Mouse (Mus musculus): ENCODE measurements at regions not wholly inside any gene's neighbourhood (a gene's known extent, or its start where the extent isn't known, plus 50 kb on each side); places are given as distances from the start of the nearest gene placed in this dataset.
"Not testable (repeated sequence)": the region's sequence is repeated elsewhere in the genome, so short reads cannot be mapped to it uniquely, and the experiment has no call there.

DNA sequence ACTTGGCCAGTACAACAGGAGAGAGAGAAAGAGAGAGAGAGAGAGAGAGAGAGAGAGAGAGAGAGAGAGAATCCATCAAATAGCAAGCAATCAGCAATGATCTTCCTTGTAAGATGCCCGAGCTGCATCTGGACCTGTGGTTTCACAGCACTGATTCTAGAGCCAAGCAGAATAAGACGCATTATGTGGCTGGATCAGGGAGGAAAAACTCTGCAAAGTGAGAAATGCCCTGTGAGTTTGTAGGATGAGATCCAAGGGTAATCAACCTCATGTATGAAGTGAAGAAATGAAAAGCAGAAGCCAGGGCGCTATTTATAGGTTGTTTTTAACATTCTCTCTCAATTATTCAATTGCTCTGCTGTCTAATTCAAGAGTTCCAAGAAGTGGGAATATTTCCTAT, 339.3 kb upstream of the Maf start:
- DNase-seq (ENCODE audit: low spot score in 2 of 2): no peak

DNA sequence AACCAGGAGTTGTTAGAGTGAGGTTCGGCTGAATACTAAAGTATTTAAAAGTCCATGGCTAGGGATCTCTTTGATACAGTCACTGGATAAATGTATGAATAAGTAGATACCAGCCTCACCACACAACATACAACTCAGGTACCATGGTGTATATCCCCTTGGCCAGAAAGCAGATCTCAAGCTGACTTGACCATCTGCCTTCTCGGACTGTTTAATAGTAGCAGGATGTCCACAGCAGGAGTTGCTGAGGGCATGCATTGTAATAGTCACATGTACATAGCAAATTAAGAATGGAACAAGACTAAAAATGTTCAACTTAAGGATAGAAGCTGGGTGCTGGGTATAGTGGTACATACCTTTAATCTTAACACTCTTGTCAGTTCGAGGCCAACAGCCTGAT, 337.9 kb upstream of the Maf start:
- DNase-seq (ENCODE audit: low spot score in 2 of 2): no peak

GRCm38 (mm10) chr8:116043381-116043780, 335.8 kb upstream of the Maf start:
- DNase-seq (ENCODE audit: low spot score in 2 of 2): no peak

DNA sequence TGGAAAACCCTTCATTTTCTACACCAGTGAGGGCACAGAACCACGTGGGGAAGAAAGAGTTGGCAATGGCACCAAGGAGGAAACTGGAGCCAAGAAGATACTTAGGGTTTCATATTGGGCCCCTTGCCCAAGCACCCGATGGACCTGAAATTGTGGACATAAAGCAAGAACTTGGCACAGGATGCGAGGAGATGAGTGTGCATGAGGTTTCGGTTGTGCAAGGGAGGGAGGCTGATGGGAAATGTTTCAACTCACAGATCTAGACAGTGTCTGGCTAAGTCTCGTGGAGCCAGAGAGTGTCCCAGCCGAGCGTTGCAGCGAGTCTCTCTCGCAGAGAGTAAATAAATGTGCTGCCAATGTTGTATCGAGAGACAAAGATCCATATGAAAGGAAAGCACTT, 323.4 kb upstream of the Maf start:
- no peak for DNase-seq (ENCODE audit: low spot score in 2 of 2)

GRCm38 (mm10) chr8:116025321-116025720, 317.7 kb upstream of the Maf start:
- DNase-seq (ENCODE audit: low spot score in 2 of 2): no peak

- no peak for DNase-seq (ENCODE audit: low spot score in 2 of 2)
Measured at GRCm38 (mm10) chr8:116024811-116025210, 317.2 kb upstream of the Maf start.

GRCm38 (mm10) chr8:116021691-116022090, 314.1 kb upstream of the Maf start:
- no peak for DNase-seq (ENCODE audit: low spot score in 2 of 2)

- DNase-seq (ENCODE audit: low spot score in 2 of 2): no peak
Measured at GRCm38 (mm10) chr8:115995320-115995719, 287.7 kb upstream of the Maf start.

DNA sequence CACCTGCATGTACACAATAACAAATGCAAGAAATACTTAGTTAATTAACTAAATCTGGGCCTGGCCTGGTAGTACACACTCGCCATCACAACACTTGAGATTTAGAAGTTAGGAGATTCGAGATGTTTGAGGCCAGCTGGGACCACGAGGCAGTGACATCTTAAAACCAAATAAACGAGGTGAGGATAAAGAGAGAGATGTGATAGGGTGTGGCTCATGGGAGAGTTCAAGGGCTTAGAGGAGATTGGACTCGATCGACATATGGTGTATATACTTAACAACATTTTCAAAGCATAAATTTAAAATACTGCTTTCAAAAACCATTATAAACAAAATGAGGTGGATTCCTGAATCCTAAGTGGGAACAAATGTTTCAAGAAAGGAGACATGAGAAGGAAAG, 284.4 kb upstream of the Maf start:
- no peak for DNase-seq (ENCODE audit: low spot score in 2 of 2)

DNA sequence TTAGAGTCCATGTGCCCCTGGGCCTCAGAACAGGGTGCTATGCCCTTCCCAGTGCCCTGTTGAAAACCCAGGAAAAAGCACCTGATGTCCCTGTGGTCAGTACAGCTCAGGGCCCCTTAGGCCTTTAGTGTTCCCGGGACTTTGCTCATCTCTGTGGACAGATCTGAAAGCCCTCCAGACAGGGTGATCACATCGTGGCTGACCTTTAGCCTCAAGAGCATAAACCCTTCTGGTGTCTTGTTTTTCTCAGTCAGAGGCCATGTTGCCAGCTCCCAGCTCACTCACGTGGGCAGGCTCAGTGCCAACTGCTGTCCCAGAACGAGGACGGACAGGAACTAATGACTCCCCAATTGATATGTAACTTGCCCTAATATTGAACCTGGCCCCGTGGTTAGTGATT, 275.8 kb upstream of the Maf start:
- DNase-seq (ENCODE audit: low spot score in 2 of 2): no peak

GRCm38 (mm10) chr8:115982326-115982725, 274.7 kb upstream of the Maf start:
- DNase-seq (ENCODE audit: low spot score in 2 of 2): no peak

- DNase-seq (ENCODE audit: low spot score in 2 of 2): no peak
Measured at GRCm38 (mm10) chr8:115981426-115981825, 273.8 kb upstream of the Maf start.

DNA sequence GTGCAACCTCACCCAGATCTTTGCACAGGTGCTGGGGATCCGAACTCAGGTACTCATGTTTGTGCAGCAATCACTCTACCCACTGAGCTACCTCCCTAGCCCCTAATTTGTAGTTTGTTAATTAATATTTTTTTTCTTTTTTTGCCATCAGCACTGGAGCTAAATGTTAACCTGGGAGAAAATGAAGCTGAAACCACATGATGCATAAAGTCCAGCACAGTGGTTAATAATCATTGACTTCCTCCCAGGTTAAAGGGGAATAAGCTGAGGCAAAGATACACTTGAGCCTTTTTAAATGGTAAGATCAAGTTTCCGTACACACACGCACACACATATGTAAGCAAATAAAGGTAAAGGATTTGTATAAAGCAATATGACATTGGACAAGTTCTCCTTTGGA, 273.0 kb upstream of the Maf start:
- no peak for DNase-seq (ENCODE audit: low spot score in 2 of 2)

GRCm38 (mm10) chr8:115977152-115977551, 269.6 kb upstream of the Maf start:
- DNase-seq (ENCODE audit: low spot score in 2 of 2): no peak

DNA sequence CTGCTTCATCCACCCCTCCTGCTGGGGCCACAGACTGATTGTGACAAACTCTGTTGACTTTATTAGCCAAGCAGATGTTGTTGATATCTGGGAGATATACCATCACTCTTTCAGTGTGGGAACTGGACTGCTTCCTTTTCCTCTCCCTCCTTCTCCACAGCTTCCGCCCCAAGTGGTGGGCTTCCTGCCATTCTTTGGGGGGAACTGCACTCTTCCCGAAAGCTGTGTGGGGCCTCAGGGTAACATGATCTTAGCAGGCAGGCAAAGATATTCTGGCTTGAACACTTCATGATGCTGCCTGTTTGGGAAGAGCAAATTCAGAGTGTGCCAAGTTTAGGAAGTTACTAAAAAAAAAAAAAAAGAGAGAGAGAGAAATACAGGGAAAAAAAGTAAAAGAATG, 267.1 kb upstream of the Maf start:
- DNase-seq (ENCODE audit: low spot score in 2 of 2): no peak

GRCm38 (mm10) chr8:115971351-115971750, 263.8 kb upstream of the Maf start:
- not testable (repeated sequence) for DNase-seq (ENCODE audit: low spot score in 2 of 2)

- DNase-seq (ENCODE audit: low spot score in 2 of 2): no peak
Measured at GRCm38 (mm10) chr8:115968121-115968520, 260.5 kb upstream of the Maf start.

DNA sequence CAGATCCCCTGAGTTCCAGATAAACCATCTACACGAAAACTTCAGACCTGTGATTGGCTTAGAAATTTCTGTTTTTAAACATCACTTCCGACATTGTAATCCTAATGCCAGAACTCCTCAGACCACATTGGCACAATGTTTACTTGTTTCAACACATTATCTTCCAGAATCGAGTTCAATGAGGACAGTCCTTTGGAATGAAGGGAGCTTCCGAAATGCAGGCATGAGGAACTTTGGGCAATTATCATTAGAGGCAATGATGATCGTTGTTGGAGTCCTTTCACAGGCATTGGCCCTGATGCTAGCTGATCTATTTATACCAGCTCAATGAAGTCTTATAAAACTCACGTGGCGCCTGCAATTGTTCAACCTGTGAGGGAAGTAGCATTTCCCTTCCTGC, 258.4 kb upstream of the Maf start:
- DNase-seq (ENCODE audit: low spot score in 2 of 2): no peak

DNA sequence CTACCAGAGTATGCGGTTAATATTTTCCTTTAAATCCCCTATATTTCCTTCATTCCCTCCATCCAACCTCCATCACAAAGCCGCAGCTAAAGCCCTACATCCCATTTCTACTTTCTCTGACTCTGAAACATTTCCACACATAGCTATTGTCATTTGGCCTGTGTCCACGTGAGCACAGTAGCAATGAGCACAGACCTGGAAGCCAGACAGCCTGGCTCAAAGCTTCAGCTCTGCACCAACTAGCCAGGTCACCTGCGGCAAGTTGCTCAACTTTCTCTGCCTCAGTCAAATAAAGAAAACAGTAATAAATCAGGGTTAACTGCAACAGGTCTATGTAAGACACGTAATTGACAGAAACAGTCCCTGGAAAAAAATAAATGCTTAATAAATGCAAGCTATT, 247.8 kb upstream of the Maf start:
- DNase-seq (ENCODE audit: low spot score in 2 of 2): no peak

DNA sequence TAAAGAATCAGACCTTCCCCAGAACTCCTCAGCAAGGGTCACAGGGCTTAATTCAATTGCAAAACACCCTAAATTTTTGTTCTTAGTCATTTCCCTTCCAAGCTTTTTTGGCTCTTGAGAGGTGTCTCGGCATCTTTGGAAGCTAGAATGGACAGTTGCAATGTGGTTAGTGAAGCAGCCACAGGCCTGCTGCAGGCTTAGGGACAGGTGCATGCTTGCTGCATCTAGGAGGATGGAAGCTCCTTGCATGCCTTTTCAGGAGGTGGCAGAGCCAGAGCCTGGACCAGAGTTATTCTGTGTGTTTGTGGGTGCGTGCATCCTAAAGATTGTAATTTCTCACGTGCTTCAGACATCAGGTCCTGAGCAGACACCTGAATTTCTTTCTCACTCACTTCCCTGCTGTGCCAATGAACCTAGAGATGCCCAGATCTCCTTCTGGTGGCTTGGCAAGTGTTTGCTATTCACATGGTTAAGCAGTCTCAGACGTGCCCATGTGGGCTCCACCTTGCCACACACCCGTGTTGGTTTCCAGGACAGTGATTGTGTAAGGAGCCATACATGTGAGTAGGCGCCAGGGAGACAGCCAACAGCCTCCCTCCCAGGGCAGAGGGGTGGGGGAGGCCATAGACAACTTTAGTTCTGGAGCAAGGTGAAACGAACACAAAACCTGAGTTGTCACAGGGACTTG, 246.3 kb upstream of the Maf start:
- DNase-seq (ENCODE audit: low spot score in 2 of 2): no peak

DNA sequence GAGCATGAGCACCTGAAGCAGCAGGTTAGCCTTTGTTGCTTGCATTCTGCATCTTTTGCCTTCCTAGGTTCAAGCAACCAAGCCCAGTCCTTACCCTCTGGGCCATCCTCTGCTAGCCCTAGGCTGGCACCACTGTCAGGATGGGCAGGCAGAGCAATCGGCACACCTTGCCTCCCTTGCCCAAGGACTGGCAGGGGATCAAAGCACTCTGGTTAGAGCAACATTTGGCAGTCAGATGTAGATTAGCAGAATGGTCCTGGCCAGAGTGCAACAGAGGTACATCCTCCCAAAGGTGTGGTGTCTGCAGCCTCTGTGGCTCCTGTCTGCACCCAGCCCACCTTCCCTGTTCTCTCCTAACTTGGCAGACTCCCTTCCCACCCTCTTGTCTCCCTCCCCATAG, 244.9 kb upstream of the Maf start:
- DNase-seq (ENCODE audit: low spot score in 2 of 2): no peak

DNA sequence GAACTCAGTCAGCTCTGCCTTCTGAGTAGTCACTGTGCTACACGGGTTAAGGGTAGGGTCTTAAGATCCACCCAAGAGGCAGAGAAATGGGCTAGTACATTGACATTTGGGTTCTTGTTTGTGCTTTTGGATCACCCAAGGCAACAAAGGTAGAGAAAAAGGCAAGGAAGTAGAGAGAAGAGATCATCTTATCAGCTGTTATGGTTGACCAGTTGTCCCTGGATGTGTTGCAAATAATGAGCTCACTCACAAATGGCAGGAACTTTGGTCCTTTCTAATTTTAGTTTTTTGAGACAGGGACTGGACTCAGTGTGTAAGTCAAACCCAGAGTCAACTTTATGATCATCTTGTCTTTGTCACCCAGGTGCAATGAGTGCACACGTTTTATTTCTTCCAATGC, 241.3 kb upstream of the Maf start:
- DNase-seq (ENCODE audit: low spot score in 2 of 2): no peak

GRCm38 (mm10) chr8:115948036-115948435, 240.4 kb upstream of the Maf start:
- DNase-seq (ENCODE audit: low spot score in 2 of 2): no peak
